Comparison of ENCODE assay signal across 10 mouse cellular contexts in genomic region chr17:29395381-29395780, GRCm38 (mm10). TPM values are rescaled to one million over a fixed set of nuclear protein-coding genes. Genes with fewer than 3 reads are reported as not detected.
DNase-seq lines count a peak whose midpoint lies in the region; ATAC-seq and TF ChIP-seq lines count a peak whose summit lies in the region.
"Had no signal": no experiment of that assay in that cellular context is flagged by ENCODE, and none has a peak within 500 bp of the region (broad histone marks: within the 10 kb centered on the region; RNA-seq: fewer than 3 reads in every experiment).

No protein-coding gene starts in this region.

- no peak for ATAC-seq in embryonic facial prominence, embryonic 13.5 days (ENCODE audit: insufficient number of reproducible peaks, insufficient read depth, low FRiP score, low TSS enrichment, low read depth)
- no peak for ATAC-seq in heart, embryonic 14.5 days (ENCODE audit: insufficient number of reproducible peaks, insufficient read depth, low FRiP score, low read depth)
- peak; percentile 49 for ATAC-seq in lung, postnatal 0 days

- 67% methylated on average over 7 of the region's 7 CpGs for WGBS in embryonic facial prominence, embryonic 13.5 days
- 63% methylated on average over 7 of the region's 7 CpGs for WGBS in embryonic facial prominence, embryonic 10.5 days
- 55% methylated on average over 7 of the region's 7 CpGs for WGBS in heart, embryonic 14.5 days
- WGBS in lung, postnatal 0 days: 31% methylated on average over 7 of the region's 7 CpGs

- H3K27ac ChIP-seq in embryonic facial prominence, embryonic 13.5 days: no peak overlapping the region
- no peak overlapping the region for H3K27ac ChIP-seq in embryonic facial prominence, embryonic 10.5 days (replicated peaks)
- H3K27ac ChIP-seq in heart, embryonic 14.5 days (replicated peaks in 1 of 2; ENCODE audit: control insufficient read depth in 1 of 2, insufficient read depth in 1 of 2, low read depth in 2 of 2, low read length in 2 of 2): no peak overlapping the region
- peak overlapping the region; percentile 73 for H3K27ac ChIP-seq in lung, postnatal 0 days (ENCODE audit: low read length)
- H3K27ac ChIP-seq: embryonic facial prominence, embryonic 12.5 days; limb, embryonic 12.5 days had no signal

- no peak overlapping the region for H3K4me2 ChIP-seq in embryonic facial prominence, embryonic 13.5 days
- no peak overlapping the region for H3K4me2 ChIP-seq in heart, embryonic 14.5 days (ENCODE audit: low read length)
- H3K4me2 ChIP-seq in lung, postnatal 0 days (replicated peaks; ENCODE audit: low read depth, low read length): peak overlapping the region; percentile 22; the same call in 1 of the 2 replicates
- H3K4me2 ChIP-seq: embryonic facial prominence, embryonic 12.5 days; limb, embryonic 12.5 days had no signal

- no peak for DNase-seq in embryonic facial prominence, embryonic 10.5 days (ENCODE audit: low spot score)
- DNase-seq in lung, postnatal 0 days (ENCODE audit: low spot score): peak; percentile 85
- DNase-seq in telencephalon, adult 2 months (ENCODE audit: low read depth, low spot score): peak; percentile 29
- DNase-seq in urinary bladder, adult 18-20 months (ENCODE audit: low spot score in 2 of 2): no peak
- no peak for DNase-seq in gastrocnemius, postnatal 25 days
- no peak for DNase-seq in right cerebral cortex, adult 18-20 months

- H3K9ac ChIP-seq in embryonic facial prominence, embryonic 13.5 days: 0 out of 2 replicates have a peak overlapping the region, but pooled peaks have one; percentile 44
- 0 out of 2 replicates have a peak overlapping the region, but pooled peaks have one; percentile 27 for H3K9ac ChIP-seq in heart, embryonic 14.5 days (ENCODE audit: low read length)
- H3K9ac ChIP-seq in lung, postnatal 0 days (replicated peaks; ENCODE audit: low read depth): no peak overlapping the region
- H3K9ac ChIP-seq: embryonic facial prominence, embryonic 12.5 days; limb, embryonic 12.5 days had no signal

- no peaks in the 10 kb centered on the region for H3K9me3 ChIP-seq in embryonic facial prominence, embryonic 13.5 days
- H3K9me3 ChIP-seq in embryonic facial prominence, embryonic 10.5 days: no peaks in the 10 kb centered on the region
- H3K9me3 ChIP-seq in heart, embryonic 14.5 days (ENCODE audit: control insufficient read depth, low read length): no peaks in the 10 kb centered on the region
- H3K9me3 ChIP-seq in lung, postnatal 0 days (ENCODE audit: low read length): no peaks in the 10 kb centered on the region
- H3K9me3 ChIP-seq: embryonic facial prominence, embryonic 12.5 days; limb, embryonic 12.5 days had no signal

- peaks cover 31% of the 10 kb centered on the region for H3K4me1 ChIP-seq in embryonic facial prominence, embryonic 13.5 days
- H3K4me1 ChIP-seq in embryonic facial prominence, embryonic 10.5 days: peaks cover 48% of the 10 kb centered on the region
- H3K4me1 ChIP-seq in heart, embryonic 14.5 days (ENCODE audit: control insufficient read depth in 2 of 2, insufficient read depth in 2 of 2, low read length in 2 of 2): peaks cover 23 to 47% of the 10 kb centered on the region in 2 experiments
- H3K4me1 ChIP-seq in lung, postnatal 0 days (ENCODE audit: insufficient read depth, low read depth, low read length): peaks cover 24% of the 10 kb centered on the region; the same call in 1 of the 2 replicates

- no peaks in the 10 kb centered on the region for H3K36me3 ChIP-seq in embryonic facial prominence, embryonic 13.5 days
- no peaks in the 10 kb centered on the region for H3K36me3 ChIP-seq in embryonic facial prominence, embryonic 10.5 days (replicated peaks)
- no peaks in the 10 kb centered on the region for H3K36me3 ChIP-seq in heart, embryonic 14.5 days (ENCODE audit: control insufficient read depth, insufficient read depth, low read length)
- no peaks in the 10 kb centered on the region for H3K36me3 ChIP-seq in lung, postnatal 0 days (ENCODE audit: insufficient read depth, low read length)
- H3K36me3 ChIP-seq: embryonic facial prominence, embryonic 12.5 days; limb, embryonic 12.5 days had no signal

- no peaks in the 10 kb centered on the region for H3K27me3 ChIP-seq in embryonic facial prominence, embryonic 13.5 days
- peaks cover 20% of the 10 kb centered on the region; the same call in 1 of the 2 replicates for H3K27me3 ChIP-seq in embryonic facial prominence, embryonic 10.5 days (replicated peaks; ENCODE audit: low read depth, poor library complexity, severe bottlenecking)
- no peaks in the 10 kb centered on the region for H3K27me3 ChIP-seq in heart, embryonic 14.5 days (ENCODE audit: control insufficient read depth, insufficient read depth, low read length)
- H3K27me3 ChIP-seq in lung, postnatal 0 days (replicated peaks; ENCODE audit: insufficient read depth, low read length): no peaks in the 10 kb centered on the region
- H3K27me3 ChIP-seq: embryonic facial prominence, embryonic 12.5 days had no signal

- no peak for TF ChIP-seq CTCF in lung, postnatal 0 days (IDR thresholded peaks at IDR 0.05)

- peak; percentile 83 for TF ChIP-seq EP300 in lung, postnatal 0 days (IDR thresholded peaks at IDR 0.05)

- H3K4me3 ChIP-seq in embryonic facial prominence, embryonic 13.5 days: no peak overlapping the region
- no peak overlapping the region for H3K4me3 ChIP-seq in embryonic facial prominence, embryonic 10.5 days
- no peak overlapping the region for H3K4me3 ChIP-seq in heart, embryonic 14.5 days (ENCODE audit: control insufficient read depth in 1 of 2, insufficient read depth in 1 of 2, low read depth in 1 of 2, low read length in 2 of 2)
- H3K4me3 ChIP-seq in lung, postnatal 0 days (ENCODE audit: low read depth, low read length): no peak overlapping the region
- H3K4me3 ChIP-seq: embryonic facial prominence, embryonic 12.5 days; limb, embryonic 12.5 days had no signal

RNA-seq across cellular contexts. Expression of gene Fgd2, which starts 34.7 kb away (rescaled TPM):
- 11.5 and 12.9 TPM in 2 replicates for polyA plus RNA-seq in embryonic facial prominence, embryonic 13.5 days (2015; fragmentation: Nextera tagmentation; extraction: Ambion mirVana)
- 10.2 and 12.3 TPM in 2 replicates for polyA plus RNA-seq in embryonic facial prominence, embryonic 10.5 days (2016; fragmentation: Nextera tagmentation; extraction: Ambion mirVana)
- polyA plus RNA-seq in heart, embryonic 14.5 days (2014; fragmentation: Nextera tagmentation; extraction: Ambion mirVana): 2.4 and 2.8 TPM in 2 replicates
- polyA plus RNA-seq in lung, postnatal 0 days (2015; fragmentation: Nextera tagmentation; extraction: Ambion mirVana): 11.9 and 14.2 TPM in 2 replicates
- total RNA-seq in gastrocnemius, postnatal 25 days (2021): 1 to 10 TPM; 1.2 to 1.6 TPM

RNA-seq across cellular contexts. Expression of gene Mtch1, which starts 47.6 kb away (rescaled TPM):
- polyA plus RNA-seq in embryonic facial prominence, embryonic 13.5 days (2015; fragmentation: Nextera tagmentation; extraction: Ambion mirVana): 284 and 299 TPM in 2 replicates
- polyA plus RNA-seq in embryonic facial prominence, embryonic 10.5 days (2016; fragmentation: Nextera tagmentation; extraction: Ambion mirVana): 278 and 280 TPM in 2 replicates
- 342 and 368 TPM in 2 replicates for polyA plus RNA-seq in heart, embryonic 14.5 days (2014; fragmentation: Nextera tagmentation; extraction: Ambion mirVana)
- 342 and 350 TPM in 2 replicates for polyA plus RNA-seq in lung, postnatal 0 days (2015; fragmentation: Nextera tagmentation; extraction: Ambion mirVana)
- 100 to 1,000 TPM; 104 to 106 TPM for total RNA-seq in gastrocnemius, postnatal 25 days (2021)

Comparison
In these comparisons a context has a peak if more than half of its experiments do, and no peak if none do; other contexts are left out.
1. DNase-seq: peak in lung, postnatal 0 days (single experiment) and telencephalon, adult 2 months (single experiment); none in embryonic facial prominence, embryonic 10.5 days (single experiment), urinary bladder, adult 18-20 months (0 of 2), gastrocnemius, postnatal 25 days (single experiment) and right cerebral cortex, adult 18-20 months (single experiment).